Mouse (Mus musculus) inflammation-experienced regulatory T-cells, adult 16 weeks (primary cell): ENCODE data around the gene Pde4b. TPM values are rescaled to one million over a fixed set of nuclear protein-coding genes. Genes with fewer than 3 reads are reported as not detected.

Experiments
- polyA plus RNA-seq: library from polyadenylated mRNA; unstranded; fragments of 100-300 nt; shearing (Covaris generic); gene quantifications from one replicate; pipeline ENCODE4 v1.2.1, GENCODE M21; 2017

Pde4b gene
- 85.3 TPM for polyA plus RNA-seq

GRCm38 (mm10) chr4:102087091-102087565 lies at the start of gene Pde4b:
Pde4b (plus strand) TSS chr4:102087543.

Other genes starting within 250 kb of the Pde4b start
- not detected for gene B020004J07Rik, start 243.5 kb upstream of the Pde4b start, polyA plus RNA-seq
- not detected for gene C130073F10Rik, start 193.8 kb upstream of the Pde4b start, polyA plus RNA-seq
- gene Gm12800, start 178.4 kb upstream of the Pde4b start, polyA plus RNA-seq = not detected
- not detected for gene Gm12794, start 147.1 kb upstream of the Pde4b start, polyA plus RNA-seq
- gene Gm12790, start 106.5 kb upstream of the Pde4b start, polyA plus RNA-seq = not detected
- gene Gm12789, start 100.9 kb upstream of the Pde4b start, polyA plus RNA-seq = not detected